Mouse (Mus musculus) cerebellum, adult 2 months (tissue): ENCODE results near the gene Tada1. TPM values are rescaled to one million over a fixed set of nuclear protein-coding genes. Genes with fewer than 3 reads are reported as not detected.

Experiments
- DNase-seq, 2 experiments: peaks; one replicate each; pipeline ENCODE4 v3.0.0; 2021
- H3K27ac ChIP-seq: fragments of 200-500 bp; 2 replicates; pipeline ENCODE4 v1.5.1; 2012; ENCODE audit warnings: low read length, control low read depth, inconsistent platforms; ENCODE audit not compliant: insufficient read depth
- H3K27me3 ChIP-seq: fragments of 200-500 bp; 2 replicates; pipeline ENCODE4 v1.6.1; 2012; ENCODE audit warnings: inconsistent platforms, mild to moderate bottlenecking, low read length, moderate library complexity; ENCODE audit not compliant: control insufficient read depth, insufficient read depth
- H3K4me1 ChIP-seq: fragments of 200-500 bp; 2 replicates; pipeline ENCODE4 v1.6.1; 2011; ENCODE audit warnings: low read length; ENCODE audit not compliant: control insufficient read depth, insufficient read depth
- H3K4me3 ChIP-seq: fragments of 200-500 bp; replicated peaks from 2 replicates; pipeline ENCODE3; 2011; ENCODE audit warnings: mild to moderate bottlenecking, low read depth, low read length, control low read depth; ENCODE audit not compliant: insufficient read depth
- CTCF ChIP-seq: fragments of 200-500 bp; IDR thresholded peaks from 2 replicates; pipeline ENCODE4 v1.5.1; 2011; ENCODE audit warnings: low read depth, mild to moderate bottlenecking, control low read depth, low read length, moderate library complexity, borderline replicate concordance; ENCODE audit not compliant: insufficient read depth
- POLR2A ChIP-seq: fragments of 200-500 bp; IDR thresholded peaks from 2 replicates; pipeline ENCODE4 v1.6.1; 2011; ENCODE audit warnings: low read length, control low read depth, borderline replicate concordance; ENCODE audit not compliant: insufficient read depth
- WGBS: fragments of 180-500 bp; shearing (Covaris S2); methylation state at CpG from one replicate; pipeline ENCODE4 v1.1.7; 2018; 5-methylcytosine and 5-hydroxymethylcytosine counted together
- polyA plus RNA-seq: library from polyadenylated mRNA; depleted of rRNA; stranded (reverse); fragments of >200 nt; gene quantifications from 2 replicates; pipeline ENCODE4 v1.2.3, GENCODE M21; 2012

Tada1 gene
- polyA plus RNA-seq, 1 experiment: 50.2 TPM

DNA sequence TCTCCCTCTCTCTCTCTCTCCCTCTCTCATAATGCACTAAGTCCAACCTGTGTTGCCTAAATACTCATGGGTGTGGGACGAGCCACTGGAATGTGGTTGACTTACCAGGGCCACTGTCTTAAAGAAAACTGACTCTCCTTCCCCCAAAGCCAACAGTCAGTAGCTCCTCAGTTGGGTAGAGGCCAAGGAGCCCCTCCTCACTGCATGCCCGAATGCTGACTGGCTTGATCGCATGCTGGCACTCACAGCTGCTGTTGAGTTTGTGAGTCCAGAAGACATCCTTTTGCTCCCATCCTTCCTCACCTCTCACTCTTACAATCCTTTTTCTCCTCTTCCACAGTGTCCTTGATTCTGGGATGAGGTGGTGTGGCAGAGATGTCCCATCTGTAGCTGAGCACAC is 32.0 kb upstream of the Tada1 start:
- no peak for TF ChIP-seq CTCF
- TF ChIP-seq POLR2A: no peak
- WGBS: 30% methylated on average over 3 of the region's 3 CpGs
- H3K27me3 ChIP-seq: no peaks in the 10 kb centered on the region

DNA sequence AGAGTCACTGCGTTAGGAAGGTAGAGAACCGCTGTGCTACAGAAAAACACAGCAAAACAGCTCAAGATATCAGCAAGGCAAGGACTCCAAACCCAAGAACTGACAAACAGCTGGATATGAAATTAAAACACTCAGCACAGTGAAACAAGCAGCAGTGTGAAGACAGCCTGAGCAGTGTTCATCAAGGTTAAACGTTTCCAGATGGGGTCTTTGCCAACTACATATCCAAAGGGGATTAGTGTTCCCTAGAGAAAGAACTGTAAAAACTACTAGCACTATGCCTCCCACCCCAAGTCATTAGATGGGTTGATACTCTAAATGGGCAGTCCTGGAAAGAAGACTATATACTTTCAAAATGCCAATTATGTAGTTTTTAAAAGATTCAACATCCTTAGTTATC is 29.6 kb upstream of the Tada1 start:
- no peak for TF ChIP-seq POLR2A
- TF ChIP-seq CTCF: no peak
- H3K4me3 ChIP-seq: no peak overlapping the region
- DNase-seq: no peak
- H3K4me1 ChIP-seq: no peaks in the 10 kb centered on the region
- H3K27me3 ChIP-seq: no peaks in the 10 kb centered on the region
- WGBS: 69% methylated on average over 3 of the region's 3 CpGs
- no peak overlapping the region for H3K27ac ChIP-seq

More for the DNA sequence above, 32.0 kb upstream of the Tada1 start:
- Histone ChIP-seq H3K27ac (no peak overlapping the region), H3K4me3 (no peak overlapping the region), H3K4me1 (no peaks in the 10 kb centered on the region)
- DNase-seq: no peak

DNA sequence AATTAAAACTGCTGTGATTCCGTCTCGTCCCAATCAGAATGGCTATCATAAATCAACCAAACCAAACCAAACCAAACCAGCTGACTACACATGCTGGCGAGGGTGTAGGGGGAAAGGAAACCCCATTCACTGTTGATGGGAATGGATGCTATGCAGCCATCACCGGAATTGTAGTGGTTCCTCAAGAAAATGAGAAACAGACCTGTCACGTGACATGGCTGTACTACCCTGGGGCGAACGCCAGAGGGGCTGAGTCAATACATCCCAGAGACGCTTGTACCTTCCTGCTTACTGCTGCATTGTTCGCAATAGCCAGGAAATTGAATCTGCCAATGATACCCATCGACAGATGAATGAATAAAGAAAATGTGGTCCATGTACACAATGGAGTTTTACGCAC is 29.1 kb upstream of the Tada1 start:
- Histone ChIP-seq H3K4me1 (no peaks in the 10 kb centered on the region), H3K4me3 (no peak overlapping the region), H3K27ac (no peak overlapping the region), H3K27me3 (no peaks in the 10 kb centered on the region)
- DNase-seq: no peak
- WGBS: 91% methylated on average over 11 of the region's 11 CpGs
- TF ChIP-seq POLR2A: no peak

DNA sequence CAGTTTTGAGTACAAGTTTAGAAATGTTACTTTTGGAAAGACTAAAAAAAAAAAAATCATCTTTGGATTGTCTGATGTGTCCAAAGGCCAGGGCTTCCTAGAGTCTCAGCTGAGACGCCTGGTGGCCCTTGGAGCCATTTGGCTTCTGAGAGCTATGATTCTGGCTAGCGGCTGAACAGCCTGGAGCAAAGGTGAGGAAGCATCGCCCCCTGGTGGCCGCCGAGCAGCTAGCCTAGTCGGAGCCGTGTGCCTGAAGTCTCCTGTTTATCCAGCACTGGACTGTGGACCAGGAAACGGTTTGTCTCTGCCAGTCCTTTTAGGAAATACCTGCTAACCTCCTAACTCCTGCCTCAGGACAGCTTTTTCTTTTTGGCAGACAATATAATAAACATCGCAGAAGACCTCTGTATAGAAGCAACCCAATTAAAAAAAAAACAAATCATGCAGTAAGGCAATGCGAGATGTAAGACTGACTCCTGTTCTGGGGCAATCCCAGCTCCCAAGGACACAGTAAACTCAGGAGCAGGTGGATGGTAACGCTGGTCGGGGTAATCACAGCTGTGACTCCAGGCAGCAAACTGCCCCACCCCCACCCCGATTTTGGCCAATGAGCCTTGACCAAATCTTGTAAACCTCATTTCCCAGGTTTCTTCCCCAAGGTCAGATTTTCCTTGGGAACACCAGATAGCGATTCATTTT is 18.6 kb upstream of the Tada1 start:
- Histone ChIP-seq H3K27me3 (no peaks in the 10 kb centered on the region), H3K4me1 (peaks cover 5% of the 10 kb centered on the region), H3K27ac (no peak overlapping the region), H3K4me3 (no peak overlapping the region)
- 17% methylated on average over 14 of the region's 14 CpGs for WGBS
- TF ChIP-seq POLR2A (no peak), CTCF (peak; percentile 95)
- peak; percentile 88 to 92 for DNase-seq

DNA sequence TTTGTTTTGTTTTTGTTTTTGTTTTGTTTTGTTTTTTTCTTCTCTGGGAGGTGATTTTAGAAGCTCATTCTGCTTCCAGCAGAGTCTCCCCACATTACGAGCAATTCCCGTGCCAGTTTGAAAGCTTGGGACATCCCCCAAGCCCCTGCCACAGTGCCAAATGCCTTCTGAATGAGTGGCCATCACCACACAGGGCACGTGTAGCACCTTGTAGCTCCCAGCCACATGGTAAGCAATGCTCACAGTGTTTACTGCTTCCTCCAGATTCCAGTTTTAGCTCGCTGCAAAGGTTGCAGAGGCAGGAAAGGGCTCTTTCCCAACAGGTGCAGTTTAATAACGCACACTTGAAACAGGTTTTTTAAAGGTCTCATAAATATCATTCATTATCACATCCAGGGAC is 18.0 kb upstream of the Tada1 start:
- no peak for DNase-seq
- no peaks in the 10 kb centered on the region for H3K27me3 ChIP-seq
- WGBS: 25% methylated on average over 5 of the region's 5 CpGs
- H3K4me1 ChIP-seq: peaks cover 5% of the 10 kb centered on the region
- no peak overlapping the region for H3K27ac ChIP-seq
- H3K4me3 ChIP-seq: no peak overlapping the region
- no peak for TF ChIP-seq CTCF
- TF ChIP-seq POLR2A: no peak

DNA sequence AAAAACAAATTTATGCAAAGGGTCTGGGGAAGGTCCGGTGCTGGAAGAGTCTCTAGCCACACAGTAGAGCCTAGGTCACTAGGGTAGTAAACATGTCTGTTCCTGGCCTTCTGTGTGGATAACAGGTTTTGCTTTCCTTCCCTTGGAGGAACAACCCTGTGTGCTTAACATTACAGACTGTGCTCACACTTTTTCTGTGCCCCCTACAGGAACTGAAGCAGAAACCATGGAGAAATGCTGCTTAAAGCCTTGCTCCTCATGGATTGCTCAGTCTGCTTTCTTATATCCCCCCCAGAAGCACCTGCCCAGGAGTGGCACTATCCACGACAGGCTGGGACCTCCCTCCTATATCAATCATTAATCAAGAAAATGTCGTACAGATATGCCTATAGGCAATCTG is 17.1 kb upstream of the Tada1 start:
- Histone ChIP-seq H3K4me1 (peaks cover 5% of the 10 kb centered on the region), H3K27ac (no peak overlapping the region), H3K27me3 (no peaks in the 10 kb centered on the region), H3K4me3 (no peak overlapping the region)
- TF ChIP-seq POLR2A: no peak
- TF ChIP-seq CTCF: no peak
- DNase-seq: no peak
- WGBS: 88% methylated on average over 3 of the region's 3 CpGs

DNA sequence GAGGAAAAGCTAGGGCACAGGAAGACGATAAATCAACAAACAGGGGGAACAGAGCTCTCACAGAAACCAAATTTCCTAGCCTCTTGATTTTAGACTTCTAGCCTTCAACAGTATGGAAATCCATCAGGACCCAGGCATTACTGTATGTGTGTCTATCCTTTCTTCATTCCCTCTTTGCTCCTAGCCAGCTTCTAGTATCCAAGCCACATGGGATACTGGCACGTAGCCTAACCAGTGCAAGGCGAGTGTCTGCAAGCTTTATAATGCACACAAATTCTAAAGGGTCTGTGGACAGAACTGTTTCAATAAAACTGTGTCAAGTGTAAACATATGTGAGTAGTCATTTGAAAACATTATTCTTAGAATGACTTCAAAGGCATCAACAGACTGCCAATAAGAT is 16.2 kb upstream of the Tada1 start:
- TF ChIP-seq CTCF (no peak), POLR2A (no peak)
- Histone ChIP-seq H3K4me3 (no peak overlapping the region), H3K27ac (no peak overlapping the region), H3K4me1 (peaks cover 5% of the 10 kb centered on the region), H3K27me3 (no peaks in the 10 kb centered on the region)
- no peak for DNase-seq
- WGBS: 80% methylated on average over 3 of the region's 3 CpGs

DNA sequence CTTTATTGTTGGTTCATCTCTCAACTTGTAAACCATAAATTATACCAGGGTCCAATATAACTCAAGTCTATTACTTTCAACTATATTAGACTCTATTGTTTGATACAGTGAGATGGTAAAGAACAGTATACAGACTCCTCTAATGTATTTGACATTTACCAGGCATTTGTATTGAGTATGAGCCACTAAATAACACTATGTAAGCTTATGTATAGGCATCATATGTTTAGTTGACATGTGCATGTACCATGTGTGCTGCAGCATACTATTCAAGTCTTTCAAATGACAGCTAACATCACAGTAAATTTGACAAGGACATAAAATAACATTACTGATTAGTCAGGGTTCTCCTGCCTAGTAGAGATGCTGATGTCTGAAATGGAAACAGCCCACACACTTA is 15.8 kb upstream of the Tada1 start:
- H3K27me3 ChIP-seq: no peaks in the 10 kb centered on the region
- TF ChIP-seq POLR2A (no peak), CTCF (no peak)
- H3K4me3 ChIP-seq: no peak overlapping the region
- peaks cover 5% of the 10 kb centered on the region for H3K4me1 ChIP-seq
- DNase-seq: no peak
- no peak overlapping the region for H3K27ac ChIP-seq
